Mouse (Mus musculus) layer of hippocampus, adult 9-11 months (tissue): Measurements from ENCODE around the gene Tex22.

Experiments
- DNase-seq: peaks from one replicate; pipeline ENCODE4 v3.0.0; 2022

The Tex22 gene

DNA sequence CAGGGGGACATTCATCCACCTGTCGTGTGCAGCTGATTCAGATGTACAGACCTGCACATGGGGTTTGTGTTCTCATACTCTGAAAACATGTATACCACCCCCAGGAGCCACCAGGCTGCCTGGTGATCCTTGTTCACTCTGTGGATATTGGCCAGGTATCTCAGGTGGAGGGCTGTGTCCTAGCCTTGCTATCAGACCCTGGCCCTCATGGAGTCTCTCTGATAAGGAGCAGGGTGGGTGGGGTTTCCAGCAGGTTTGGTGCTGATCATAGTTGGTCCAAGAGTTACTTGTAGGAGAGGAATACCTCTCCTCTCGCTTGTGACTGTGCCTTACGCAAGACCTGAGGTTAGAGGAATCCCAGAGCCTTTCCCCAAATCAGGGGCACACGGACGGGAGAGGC lies 14.1 kb upstream of the Tex22 start:
- no peak for DNase-seq

DNA sequence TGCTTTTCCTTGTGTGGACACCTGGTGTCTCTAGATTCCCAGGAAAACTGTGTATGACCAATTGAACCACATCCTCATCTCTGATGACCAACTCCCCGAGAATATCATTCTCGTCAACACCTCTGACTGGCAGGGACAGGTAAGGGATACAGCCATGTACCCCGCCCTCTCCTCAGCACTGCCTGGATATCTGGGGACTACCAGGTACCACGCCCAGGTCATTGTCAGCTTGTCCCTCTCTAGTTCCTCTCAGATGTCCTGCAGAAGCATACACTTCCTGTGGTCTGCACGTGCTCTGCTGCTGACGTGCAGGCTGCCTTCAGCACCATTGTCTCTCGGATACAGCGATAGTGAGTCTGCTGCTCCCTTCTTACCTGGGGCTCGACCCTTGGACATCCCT lies 12.7 kb upstream of the Tex22 start:
- DNase-seq = no peak

DNA sequence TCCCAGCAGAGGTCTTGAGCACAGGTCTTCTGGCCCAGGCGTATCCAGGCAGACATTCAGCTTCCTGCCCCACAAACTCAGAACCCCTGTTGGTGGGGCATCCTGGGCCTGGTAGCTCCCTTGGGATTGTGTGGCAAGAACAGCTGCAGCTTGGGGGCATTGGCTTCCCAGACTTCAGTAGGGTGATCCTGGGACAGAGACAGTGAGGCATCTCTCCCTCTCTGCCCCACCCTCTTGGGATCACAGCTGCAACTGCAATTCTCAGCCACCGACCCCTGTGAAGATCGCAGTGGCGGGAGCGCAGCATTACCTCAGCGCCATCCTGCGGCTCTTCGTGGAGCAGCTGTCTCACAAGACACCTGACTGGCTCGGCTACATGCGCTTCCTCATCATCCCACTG lies 12.1 kb upstream of the Tex22 start:
- no peak for DNase-seq

DNA sequence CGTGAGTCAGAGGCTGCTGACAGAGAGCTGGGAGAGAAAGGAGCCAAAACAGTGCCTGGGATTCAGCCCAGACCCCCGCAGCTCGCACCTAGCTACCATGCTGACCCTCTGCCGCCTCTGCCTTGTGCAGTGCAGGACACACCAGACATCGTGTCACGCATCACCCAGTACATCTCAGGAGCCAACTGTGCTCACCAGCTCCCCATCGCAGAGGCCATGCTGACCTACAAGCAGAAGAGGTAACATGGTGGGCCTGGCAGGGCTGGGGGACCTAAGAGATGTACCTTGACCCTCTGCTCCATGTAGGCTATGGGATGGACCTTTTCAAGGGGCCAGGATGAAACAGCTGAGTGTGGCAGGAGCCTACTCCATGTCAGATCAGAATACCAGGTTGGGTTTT lies 10.6 kb upstream of the Tex22 start:
- DNase-seq = no peak

DNA sequence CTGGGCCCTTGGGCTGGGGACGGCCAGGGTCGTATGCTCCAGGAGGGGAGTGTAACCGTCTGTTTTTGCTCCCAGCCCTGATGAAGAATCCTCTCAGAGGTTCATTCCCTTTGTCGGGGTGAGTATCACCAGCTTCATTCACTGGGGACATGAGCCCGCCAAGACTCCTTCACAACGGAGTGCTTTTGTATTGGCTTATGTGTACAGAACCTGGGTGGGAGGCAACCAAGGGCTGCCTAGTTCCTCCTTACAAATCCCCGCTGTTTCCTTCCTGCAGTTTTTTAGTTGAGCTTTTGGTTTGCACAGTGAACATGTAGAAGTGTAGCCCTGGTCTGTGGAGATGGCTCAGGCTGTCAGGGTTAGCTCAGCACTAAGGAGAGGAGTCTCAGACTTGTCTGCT lies 6.3 kb upstream of the Tex22 start:
- DNase-seq = no peak

DNA sequence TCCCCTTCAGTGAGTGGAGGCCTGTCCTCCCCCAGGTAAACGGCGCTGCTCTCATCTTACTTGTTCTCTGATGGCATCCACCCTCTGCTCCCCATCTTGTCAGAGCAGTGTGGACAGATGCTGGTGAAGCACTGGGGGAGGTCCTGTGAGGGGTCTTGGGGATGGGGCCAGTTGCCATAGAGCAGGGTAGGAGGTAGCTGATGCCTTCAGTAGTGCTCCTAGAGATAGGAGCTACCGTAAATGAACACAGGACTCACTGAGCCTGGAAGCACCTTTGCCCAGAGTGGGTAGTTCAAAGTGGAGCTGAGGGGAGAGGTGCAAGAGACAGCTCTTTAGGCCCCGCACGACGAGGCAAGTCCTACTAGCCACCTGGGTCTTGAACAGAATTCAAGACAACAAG lies 4.9 kb upstream of the Tex22 start:
- no peak for DNase-seq

DNA sequence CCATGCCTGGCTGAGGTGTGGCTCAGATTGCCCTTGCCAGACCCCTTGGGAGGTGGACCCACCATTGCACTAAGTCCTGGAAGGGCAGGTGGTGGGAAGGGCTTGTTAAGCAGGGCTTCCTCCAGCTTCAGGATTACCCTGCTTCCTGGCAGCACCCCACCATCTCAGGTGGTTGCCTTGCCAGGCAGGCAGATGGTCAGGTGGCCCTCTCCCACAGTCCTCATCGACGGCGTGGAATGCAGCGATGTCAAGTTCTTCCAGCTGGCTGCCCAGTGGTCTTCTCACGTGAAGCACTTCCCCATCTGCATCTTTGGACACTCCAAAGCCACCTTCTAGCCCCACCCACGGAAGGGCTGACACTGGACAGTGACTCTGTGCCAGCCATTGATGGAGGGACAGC lies 3.0 kb upstream of the Tex22 start:
- DNase-seq = no peak

DNA sequence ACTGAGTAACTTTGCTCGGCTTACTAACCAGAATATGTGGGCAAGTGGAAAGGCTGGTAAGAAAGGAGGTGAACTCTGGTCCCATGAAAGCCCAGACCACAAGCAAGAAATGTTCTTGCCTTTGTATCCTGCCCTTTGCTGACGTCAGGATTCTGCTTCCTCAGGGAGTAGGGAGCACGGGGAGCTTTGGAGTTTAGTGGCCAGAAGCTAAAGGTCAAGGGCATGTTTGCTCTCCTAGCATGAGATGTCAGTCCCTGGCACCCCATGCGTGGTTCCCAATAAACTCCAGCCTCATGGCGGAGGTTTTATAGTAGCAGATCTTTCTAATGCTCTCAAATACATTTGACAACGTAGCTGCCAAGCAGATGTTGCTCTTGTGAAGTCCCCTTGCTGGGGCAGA lies 2.5 kb upstream of the Tex22 start:
- DNase-seq = no peak

DNA sequence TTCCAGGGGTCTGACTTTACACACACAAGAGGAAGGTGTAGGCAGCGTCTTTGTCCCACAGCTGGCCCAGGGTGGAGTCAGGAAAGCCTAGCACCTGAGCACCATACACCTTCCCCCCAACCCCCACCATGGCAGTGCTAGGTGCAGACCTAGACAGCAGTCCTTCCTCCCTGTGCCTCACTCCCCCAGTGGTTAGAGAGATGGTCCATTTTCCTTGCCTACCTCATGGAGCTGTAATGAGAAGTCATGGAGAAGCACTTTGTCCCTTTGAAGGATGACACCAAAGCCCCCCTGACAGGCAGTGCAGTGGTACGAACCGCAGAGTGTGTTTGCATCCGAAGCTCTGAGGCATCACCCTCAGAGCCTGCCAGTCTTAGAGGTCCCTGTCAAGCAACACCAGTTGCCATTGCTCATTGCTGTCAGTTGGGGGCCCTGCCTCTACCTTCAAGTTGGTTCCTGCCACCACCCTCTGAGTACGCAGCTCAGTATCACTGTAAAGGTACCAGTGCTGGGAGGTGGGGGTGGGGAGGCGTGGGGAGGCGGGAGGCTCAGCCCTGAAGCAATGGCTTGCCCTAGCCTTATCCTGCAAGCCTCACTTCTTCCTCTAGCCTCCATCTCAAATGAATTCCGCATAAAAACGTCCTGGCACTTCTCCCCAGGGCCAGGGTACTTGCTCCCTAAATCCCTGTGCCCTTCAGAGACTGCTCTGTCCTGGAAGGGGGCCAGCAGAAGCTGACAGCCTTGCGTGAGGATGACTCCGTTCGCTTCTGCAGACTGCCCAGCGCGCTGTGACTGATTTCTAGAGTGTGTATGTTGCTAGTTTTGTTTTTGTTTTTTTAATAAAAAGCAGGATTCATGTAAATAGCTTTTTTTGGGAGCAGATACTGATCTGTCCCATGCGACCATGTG lies 628 bp upstream of the Tex22 start:
- peak; percentile 42 for DNase-seq

DNA sequence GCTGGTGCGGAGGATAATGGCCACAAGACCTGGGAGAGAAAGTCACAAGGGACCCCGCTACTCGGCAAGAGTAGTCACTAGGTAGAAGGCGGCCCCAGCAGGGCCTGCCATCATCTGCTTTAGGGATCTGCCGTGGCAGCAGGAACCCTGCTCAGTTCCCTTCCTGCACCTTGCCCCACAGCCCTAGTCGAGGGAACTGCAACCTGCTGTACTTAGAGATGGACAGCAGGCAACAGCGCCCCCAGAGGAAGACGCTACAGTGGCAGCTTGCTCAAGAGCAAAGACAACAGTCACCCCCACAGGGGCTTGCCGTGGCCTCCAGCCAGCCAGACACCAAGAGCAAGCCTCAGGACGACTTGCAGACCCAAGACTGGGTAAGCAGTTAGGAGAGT lies 757 bp downstream of the Tex22 start:
- DNase-seq = peak; percentile 87

DNA sequence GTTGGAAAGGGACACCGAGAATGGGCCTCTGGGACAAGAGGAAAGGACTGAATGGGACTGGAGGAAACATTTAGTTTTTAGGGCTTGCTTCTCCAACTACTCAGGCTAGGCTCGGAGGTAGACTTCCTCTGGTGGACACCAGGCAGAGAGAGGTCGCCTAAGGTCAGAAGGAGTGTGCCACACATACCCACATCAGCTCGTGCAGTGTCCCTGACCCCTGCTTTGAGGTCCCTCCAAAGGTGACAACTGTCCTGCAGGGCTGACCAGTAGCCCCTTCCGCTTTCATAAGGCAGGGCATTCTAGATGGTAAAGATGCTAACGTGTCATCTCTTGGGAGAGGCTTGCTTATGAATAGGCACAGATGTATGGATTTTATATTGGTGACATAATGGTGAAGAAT lies 1.2 kb downstream of the Tex22 start:
- DNase-seq = no peak

DNA sequence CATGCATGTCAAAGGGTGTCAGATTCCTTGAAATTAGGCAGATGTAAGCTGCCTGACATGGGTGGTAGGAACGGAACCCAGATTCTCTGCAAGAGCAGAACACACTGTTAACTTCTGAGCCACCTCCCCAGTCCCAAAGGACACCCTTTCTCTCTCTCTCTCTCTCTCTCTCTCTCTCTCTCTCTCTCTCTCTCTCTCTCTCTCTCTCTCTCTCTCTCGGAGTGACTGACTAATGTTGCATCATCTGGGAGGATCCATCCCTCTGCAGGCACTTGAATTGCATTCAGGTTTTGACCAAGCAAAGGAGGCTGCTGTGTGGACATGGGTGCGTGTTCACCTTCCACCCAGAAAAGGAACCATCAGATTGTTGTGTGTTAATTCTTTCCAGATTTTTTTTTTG lies 13.0 kb downstream of the Tex22 start:
- DNase-seq = no peak

DNA sequence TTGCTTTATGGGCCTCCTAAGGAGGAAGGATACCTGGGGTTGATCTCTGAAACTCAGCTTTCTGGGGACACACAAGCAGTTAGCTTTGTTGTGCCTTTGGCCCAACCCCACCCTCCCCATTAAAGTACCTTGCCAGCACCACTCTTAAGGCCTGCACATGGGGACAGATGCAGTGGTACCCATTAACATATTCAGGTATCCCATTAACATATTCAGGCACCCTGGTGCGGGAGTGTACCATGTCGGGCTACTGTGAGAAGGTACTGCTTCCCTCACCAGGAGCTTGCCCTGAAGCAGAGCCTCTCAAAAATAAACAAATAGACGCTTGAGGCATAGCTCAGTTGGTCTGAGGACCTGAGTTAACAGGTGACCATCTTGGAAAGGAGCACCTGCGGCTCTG lies 13.7 kb downstream of the Tex22 start:
- no peak for DNase-seq

DNA sequence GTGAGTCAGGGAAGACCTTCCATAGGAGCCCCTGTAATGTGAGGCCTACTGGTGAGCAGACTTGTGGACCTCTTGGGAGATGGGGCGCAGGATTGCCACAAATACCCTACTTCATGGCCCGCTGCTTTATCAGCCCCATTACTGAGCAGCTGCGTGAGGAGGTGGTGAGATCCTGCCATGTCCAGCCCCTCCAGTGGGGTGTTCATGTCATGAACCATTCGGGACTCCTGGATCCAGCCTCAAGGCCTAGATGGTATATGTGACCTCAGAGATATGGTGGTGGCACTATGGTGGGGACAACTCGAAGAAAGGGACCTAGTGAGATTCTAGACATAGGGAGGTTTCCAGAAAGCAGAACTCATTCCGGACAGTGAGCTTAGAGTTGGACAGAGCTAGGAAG lies 14.8 kb downstream of the Tex22 start:
- DNase-seq = no peak

DNA sequence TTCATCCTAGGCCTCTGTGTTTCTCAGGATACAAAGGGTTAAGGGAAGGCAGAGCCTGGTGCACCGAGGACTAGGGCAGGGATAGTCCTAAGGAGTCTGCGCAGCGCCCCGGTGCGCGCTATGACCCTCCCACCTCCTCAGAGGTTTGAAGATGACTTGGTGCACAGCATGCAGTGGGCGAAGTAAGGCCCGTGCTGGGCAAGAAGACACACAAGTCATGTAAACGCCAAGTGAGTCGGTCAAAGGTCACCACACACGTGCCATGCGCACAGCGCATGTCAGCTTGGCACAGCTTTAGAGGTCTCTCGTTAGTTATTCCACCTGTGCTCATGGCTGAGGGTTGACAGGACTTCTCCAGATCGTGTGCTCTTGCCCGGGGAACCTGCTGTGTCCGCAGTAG lies 15.8 kb downstream of the Tex22 start:
- DNase-seq = no peak

DNA sequence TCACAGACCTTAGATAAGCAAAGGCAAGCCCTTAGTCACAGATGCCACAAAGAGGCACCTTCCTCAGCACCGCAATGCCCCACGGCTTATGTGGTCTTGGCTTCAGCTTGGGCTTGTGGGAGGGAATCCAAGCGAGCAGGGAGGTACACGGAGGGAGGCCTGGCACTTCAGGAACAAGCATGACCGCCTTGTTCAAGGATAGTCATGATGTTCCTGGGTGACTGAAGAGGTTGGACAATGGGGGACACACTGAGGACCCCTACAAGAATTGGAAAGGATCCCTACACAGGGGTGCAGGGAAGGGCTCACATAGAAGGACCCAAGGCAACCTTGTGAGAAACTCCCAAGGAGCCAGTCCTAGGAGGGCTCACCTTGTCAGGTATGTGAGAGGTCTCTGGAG lies 22.7 kb downstream of the Tex22 start:
- DNase-seq = no peak

DNA sequence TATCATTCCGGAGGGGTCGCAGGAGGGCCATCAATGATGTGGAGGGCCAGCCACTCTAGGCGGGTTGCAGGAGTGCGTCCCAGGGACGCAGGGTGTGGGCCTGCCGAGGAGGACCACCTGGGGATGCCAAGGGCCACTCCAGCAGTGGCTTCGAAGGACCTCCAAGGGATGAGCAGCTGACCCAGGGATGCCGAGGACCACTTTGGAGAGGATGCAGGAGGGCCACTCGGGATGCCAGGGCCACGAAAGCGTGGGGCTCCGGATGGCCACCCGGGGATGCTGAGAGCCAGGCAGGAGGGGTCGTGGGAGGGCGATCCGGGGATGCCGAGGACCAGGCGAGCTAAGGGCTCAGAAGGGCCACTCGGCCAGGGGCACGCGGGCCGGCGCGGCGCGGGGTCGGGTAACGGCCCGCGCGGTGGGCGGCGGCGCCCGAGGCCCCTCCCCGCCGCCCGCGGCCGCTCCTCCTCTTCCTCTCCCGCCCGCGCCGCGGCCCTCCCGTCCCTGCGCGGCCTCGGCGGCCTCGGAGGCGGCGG lies 23.5 kb downstream of the Tex22 start, which contains the start of gene Mta1:
Gene Mta1, plus strand, starts transcription at position 530 of the 533 bp plus-strand sequence.
- DNase-seq = no peak

DNA sequence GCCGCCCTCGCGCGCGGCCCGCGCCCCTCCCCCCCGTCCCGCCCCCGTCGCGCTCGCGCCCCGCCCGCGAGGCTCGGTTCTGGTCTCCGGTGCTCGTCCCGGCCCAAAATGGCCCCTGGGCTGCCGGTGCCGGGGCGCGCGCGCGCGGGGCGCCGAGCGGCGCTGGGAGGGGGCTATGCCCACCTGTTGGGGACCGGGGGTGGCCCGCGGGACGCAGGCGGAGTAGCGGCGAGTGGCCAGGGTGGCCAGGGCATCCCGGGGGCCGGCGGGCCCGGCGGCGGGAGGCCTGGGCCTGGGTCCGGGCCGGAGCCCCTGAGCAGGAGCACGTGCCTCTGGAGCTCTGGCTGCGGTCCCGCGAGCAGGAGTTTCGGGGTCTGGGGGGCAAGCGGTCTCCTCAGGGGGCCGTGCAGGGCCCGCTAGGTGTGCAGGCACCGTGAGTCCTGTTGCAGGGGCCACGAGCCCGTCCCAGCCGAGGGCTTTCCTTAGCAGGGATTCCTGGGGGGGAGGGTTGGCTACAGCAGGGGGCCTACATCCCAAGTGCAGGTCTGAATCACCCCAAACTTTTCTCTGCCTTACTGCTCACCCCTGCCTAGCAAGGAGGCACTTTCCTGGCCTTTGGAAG lies 24.3 kb downstream of the Tex22 start:
- no peak for DNase-seq

DNA sequence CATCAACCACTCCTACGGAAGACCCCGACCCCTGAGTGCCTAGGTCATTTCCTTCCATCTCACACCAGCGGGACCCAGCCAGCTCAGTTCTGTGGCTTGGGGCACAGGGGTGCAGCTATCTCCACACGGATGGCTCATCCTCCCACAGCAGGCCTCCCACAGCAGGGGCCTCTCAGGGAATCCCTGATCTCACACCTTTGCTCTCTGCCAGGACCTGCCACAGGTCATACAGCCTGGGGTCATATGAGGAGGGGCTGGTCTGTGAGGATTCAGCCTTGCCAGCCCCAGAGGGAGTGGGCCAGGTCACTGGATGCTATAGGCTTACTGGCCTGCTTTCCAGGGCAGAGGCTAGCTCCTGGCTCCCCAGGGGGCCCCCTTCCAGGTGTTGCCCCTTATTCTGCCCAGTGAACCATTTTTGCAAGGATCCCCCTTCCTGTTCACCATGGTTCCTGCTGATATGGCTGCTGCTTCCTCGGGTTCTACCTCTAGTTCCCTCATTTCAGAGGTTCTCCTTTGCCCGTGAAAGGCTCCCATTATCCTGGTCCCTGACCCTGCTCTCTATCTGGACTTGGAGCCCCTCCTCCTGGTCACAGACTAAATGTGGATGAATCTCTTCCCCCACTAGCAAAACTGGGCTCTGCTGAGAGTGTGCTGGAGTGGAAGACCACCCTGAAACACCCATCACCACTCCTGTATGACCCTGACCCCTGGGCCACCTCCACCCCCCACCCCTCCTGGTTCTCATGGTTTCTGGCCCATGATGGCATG lies 25.4 kb downstream of the Tex22 start:
- no peak for DNase-seq

DNA sequence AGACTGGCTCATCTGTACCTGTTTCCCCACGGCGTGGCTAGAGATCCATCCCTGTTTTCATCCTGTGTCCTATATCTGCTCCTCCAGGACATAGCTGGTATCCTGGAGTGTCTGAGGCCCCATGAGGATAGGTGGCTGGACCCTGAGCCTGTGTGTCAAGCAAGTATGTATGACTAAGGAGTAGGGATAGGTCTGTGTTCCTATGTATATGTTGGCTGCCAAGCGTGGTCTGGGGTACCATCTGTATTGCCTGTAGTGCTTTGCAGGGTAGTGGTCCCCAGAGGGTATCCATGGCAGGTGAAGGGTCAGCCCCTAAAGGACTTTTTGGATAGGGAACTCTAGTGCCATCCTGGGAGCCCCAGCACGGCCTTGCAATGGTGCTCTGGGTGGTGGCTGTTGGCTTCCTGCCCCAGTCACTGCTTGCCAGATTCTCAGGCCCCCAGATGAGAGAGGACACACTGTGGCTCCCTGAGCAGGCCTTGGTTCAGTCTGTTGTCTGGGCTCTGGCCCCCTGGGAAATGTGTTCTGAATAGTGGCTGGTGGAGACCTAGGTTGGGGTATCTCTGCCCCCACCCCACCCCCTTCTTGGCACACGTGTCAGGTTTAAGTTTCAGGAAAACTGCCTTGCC lies 26.3 kb downstream of the Tex22 start:
- no peak for DNase-seq

DNA sequence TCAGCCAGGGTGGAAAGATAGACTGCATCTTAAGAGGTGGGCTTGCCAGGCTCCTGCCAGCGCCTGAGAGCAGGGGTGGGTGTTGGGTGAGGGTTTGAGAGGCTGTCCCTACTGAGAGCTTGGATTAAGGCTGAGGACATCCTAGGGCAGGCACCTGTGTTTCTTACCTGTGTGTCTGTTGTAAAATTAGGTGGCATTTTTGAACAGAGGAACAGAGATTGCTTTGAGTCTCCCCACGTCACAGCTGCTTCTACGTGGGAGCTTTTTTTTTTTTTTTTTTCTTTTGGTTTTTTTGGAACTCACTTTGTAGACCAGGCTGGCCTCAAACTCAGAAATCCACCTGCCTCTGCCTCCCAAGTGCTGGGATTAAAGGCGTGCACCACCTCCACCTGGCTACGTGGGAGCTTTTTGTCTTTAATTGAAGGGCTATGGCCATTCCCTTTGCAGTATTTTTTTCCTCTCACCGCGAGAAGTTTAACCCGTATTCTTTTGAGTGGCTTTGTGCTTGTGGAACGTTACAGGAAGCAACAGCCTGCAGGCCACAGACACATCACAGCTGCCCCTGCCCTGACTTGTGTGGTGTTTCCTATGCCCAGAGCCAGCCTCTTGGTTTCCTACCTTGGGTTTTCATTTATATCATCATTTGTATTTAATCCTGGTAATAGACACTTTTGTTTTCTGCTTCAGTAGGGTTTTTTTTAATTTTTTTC lies 27.1 kb downstream of the Tex22 start:
- no peak for DNase-seq

DNA sequence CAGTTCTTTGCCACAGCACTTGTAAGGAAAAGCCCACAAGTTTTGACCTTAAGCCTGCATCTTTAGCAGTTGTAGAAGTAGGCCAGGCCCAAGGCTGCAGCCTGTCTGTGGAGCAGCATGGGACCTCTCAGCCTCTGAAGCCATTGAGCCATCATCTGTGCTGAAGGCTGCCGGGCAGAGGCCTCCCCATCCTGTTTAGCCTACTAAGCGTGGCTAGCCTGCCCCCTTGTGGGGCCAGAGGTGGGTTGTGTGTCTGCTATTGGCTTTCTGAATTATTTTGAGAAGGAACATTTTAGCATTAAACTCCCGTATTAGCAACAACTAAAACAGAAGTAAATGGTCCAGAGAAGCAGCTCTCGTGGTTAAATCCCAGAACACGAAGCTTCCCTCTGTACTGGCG lies 28.2 kb downstream of the Tex22 start:
- no peak for DNase-seq
